Mouse (Mus musculus): ENCODE results near the gene Slc40a1. TPM values are rescaled to one million over a fixed set of nuclear protein-coding genes. Genes with fewer than 3 reads are reported as not detected.

The Slc40a1 gene
- polyA plus RNA-seq, 1 experiment from 2014 or later = 26.5 TPM

- no peaks in the 10 kb centered on the region for H3K9me3 ChIP-seq (ENCODE audit: control insufficient read depth, low read length)
- no peaks in the 10 kb centered on the region for H3K27me3 ChIP-seq (replicated peaks; ENCODE audit: control insufficient read depth, insufficient read depth, low read length)
- WGBS = 80% methylated on average over 2 of the region's 2 CpGs
- no peak overlapping the region for H3K4me3 ChIP-seq (replicated peaks; ENCODE audit: low read length)
- H3K4me2 ChIP-seq (ENCODE audit: low read length) = no peak overlapping the region
- no peak overlapping the region for H3K9ac ChIP-seq (replicated peaks; ENCODE audit: low read depth, low read length)
- H3K36me3 ChIP-seq (ENCODE audit: control insufficient read depth, insufficient read depth) = no peaks in the 10 kb centered on the region
- no peaks in the 10 kb centered on the region for H3K4me1 ChIP-seq (replicated peaks; ENCODE audit: control insufficient read depth, insufficient read depth, low read length)
- ATAC-seq = no peak
- no peak overlapping the region for H3K27ac ChIP-seq (ENCODE audit: low read length)
These were observed 50.7 kb downstream of the Slc40a1 start for GRCm38 (mm10) chr1:45875640-45876039.

DNA sequence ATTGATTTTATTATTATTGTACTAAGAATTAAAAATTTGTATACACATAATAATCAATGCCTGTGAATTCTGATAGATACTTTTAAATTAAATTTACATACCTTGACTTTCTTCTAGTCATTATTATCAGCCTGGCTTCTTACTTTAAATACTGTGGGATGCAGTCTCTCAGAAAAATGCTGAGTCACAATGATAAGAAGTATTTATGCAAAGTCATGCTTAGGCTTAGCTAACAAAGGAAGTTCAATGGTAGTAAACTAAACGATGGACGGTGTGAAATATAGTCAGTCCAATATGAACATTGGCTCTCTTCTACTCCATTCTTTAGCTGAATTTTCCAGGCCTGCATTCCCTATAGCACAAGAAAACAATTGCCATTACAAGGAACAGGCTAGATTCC lies 53.1 kb downstream of the Slc40a1 start:
- H3K4me3 ChIP-seq (replicated peaks; ENCODE audit: low read length) = no peak overlapping the region
- no peaks in the 10 kb centered on the region for H3K36me3 ChIP-seq (ENCODE audit: control insufficient read depth, insufficient read depth)
- no peaks in the 10 kb centered on the region for H3K27me3 ChIP-seq (replicated peaks; ENCODE audit: control insufficient read depth, insufficient read depth, low read length)
- 89% methylated on average over 2 of the region's 2 CpGs for WGBS
- ATAC-seq = no peak
- H3K27ac ChIP-seq (ENCODE audit: low read length) = no peak overlapping the region
- no peak overlapping the region for H3K9ac ChIP-seq (replicated peaks; ENCODE audit: low read depth, low read length)
- no peaks in the 10 kb centered on the region for H3K9me3 ChIP-seq (ENCODE audit: control insufficient read depth, low read length)
- no peak overlapping the region for H3K4me2 ChIP-seq (ENCODE audit: low read length)
- no peaks in the 10 kb centered on the region for H3K4me1 ChIP-seq (replicated peaks; ENCODE audit: control insufficient read depth, insufficient read depth, low read length)

- ATAC-seq = no peak
- Histone ChIP-seq H3K4me1 (replicated peaks; ENCODE audit: control insufficient read depth, insufficient read depth, low read length) (no peaks in the 10 kb centered on the region), H3K36me3 (ENCODE audit: control insufficient read depth, insufficient read depth) (no peaks in the 10 kb centered on the region), H3K4me2 (ENCODE audit: low read length) (no peak overlapping the region), H3K9ac (replicated peaks; ENCODE audit: low read depth, low read length) (no peak overlapping the region), H3K27ac (ENCODE audit: low read length) (no peak overlapping the region), H3K27me3 (replicated peaks; ENCODE audit: control insufficient read depth, insufficient read depth, low read length) (no peaks in the 10 kb centered on the region), H3K4me3 (replicated peaks; ENCODE audit: low read length) (no peak overlapping the region), H3K9me3 (ENCODE audit: control insufficient read depth, low read length) (no peaks in the 10 kb centered on the region)
- WGBS = 84% methylated on average over 3 of the region's 3 CpGs
These were observed 57.7 kb downstream of the Slc40a1 start for GRCm38 (mm10) chr1:45868479-45869137.

- no peaks in the 10 kb centered on the region for H3K9me3 ChIP-seq (ENCODE audit: control insufficient read depth, low read length)
- no peaks in the 10 kb centered on the region for H3K27me3 ChIP-seq (replicated peaks; ENCODE audit: control insufficient read depth, insufficient read depth, low read length)
- 91% methylated on average over 1 of the region's 1 CpGs for WGBS
- H3K4me3 ChIP-seq (replicated peaks; ENCODE audit: low read length) = no peak overlapping the region
- no peak overlapping the region for H3K9ac ChIP-seq (replicated peaks; ENCODE audit: low read depth, low read length)
- no peaks in the 10 kb centered on the region for H3K36me3 ChIP-seq (ENCODE audit: control insufficient read depth, insufficient read depth)
- ATAC-seq = no peak
- H3K4me2 ChIP-seq (ENCODE audit: low read length) = no peak overlapping the region
- no peak overlapping the region for H3K27ac ChIP-seq (ENCODE audit: low read length)
- H3K4me1 ChIP-seq (replicated peaks; ENCODE audit: control insufficient read depth, insufficient read depth, low read length) = no peaks in the 10 kb centered on the region
These were observed 58.3 kb downstream of the Slc40a1 start for GRCm38 (mm10) chr1:45868050-45868449.

GRCm38 (mm10) chr1:45866288-45867018 lies 59.9 kb downstream of the Slc40a1 start:
- Histone ChIP-seq H3K4me1 (replicated peaks; ENCODE audit: control insufficient read depth, insufficient read depth, low read length) (no peaks in the 10 kb centered on the region), H3K36me3 (ENCODE audit: control insufficient read depth, insufficient read depth) (no peaks in the 10 kb centered on the region), H3K9me3 (ENCODE audit: control insufficient read depth, low read length) (no peaks in the 10 kb centered on the region), H3K4me3 (replicated peaks; ENCODE audit: low read length) (no peak overlapping the region), H3K27ac (ENCODE audit: low read length) (no peak overlapping the region), H3K9ac (replicated peaks; ENCODE audit: low read depth, low read length) (no peak overlapping the region), H3K4me2 (ENCODE audit: low read length) (no peak overlapping the region), H3K27me3 (replicated peaks; ENCODE audit: control insufficient read depth, insufficient read depth, low read length) (no peaks in the 10 kb centered on the region)
- 71% methylated on average over 3 of the region's 3 CpGs for WGBS
- no peak for ATAC-seq

- Histone ChIP-seq H3K4me2 (ENCODE audit: low read length) (no peak overlapping the region), H3K36me3 (ENCODE audit: control insufficient read depth, insufficient read depth) (no peaks in the 10 kb centered on the region), H3K4me3 (replicated peaks; ENCODE audit: low read length) (no peak overlapping the region), H3K9me3 (ENCODE audit: control insufficient read depth, low read length) (no peaks in the 10 kb centered on the region), H3K4me1 (replicated peaks; ENCODE audit: control insufficient read depth, insufficient read depth, low read length) (no peaks in the 10 kb centered on the region), H3K9ac (replicated peaks; ENCODE audit: low read depth, low read length) (no peak overlapping the region), H3K27ac (ENCODE audit: low read length) (no peak overlapping the region), H3K27me3 (replicated peaks; ENCODE audit: control insufficient read depth, insufficient read depth, low read length) (no peaks in the 10 kb centered on the region)
- ATAC-seq = no peak
- 87% methylated on average over 5 of the region's 5 CpGs for WGBS
These were observed 60.6 kb downstream of the Slc40a1 start for GRCm38 (mm10) chr1:45865727-45866126.

- no peak overlapping the region for H3K4me2 ChIP-seq (ENCODE audit: low read length)
- H3K9ac ChIP-seq (replicated peaks; ENCODE audit: low read depth, low read length) = no peak overlapping the region
- H3K36me3 ChIP-seq (ENCODE audit: control insufficient read depth, insufficient read depth) = no peaks in the 10 kb centered on the region
- no peaks in the 10 kb centered on the region for H3K27me3 ChIP-seq (replicated peaks; ENCODE audit: control insufficient read depth, insufficient read depth, low read length)
- H3K27ac ChIP-seq (ENCODE audit: low read length) = no peak overlapping the region
- no peak for ATAC-seq
- WGBS = 79% methylated on average over 1 of the region's 1 CpGs
- H3K4me3 ChIP-seq (replicated peaks; ENCODE audit: low read length) = no peak overlapping the region
- no peaks in the 10 kb centered on the region for H3K4me1 ChIP-seq (replicated peaks; ENCODE audit: control insufficient read depth, insufficient read depth, low read length)
- no peaks in the 10 kb centered on the region for H3K9me3 ChIP-seq (ENCODE audit: control insufficient read depth, low read length)
These were observed 61.0 kb downstream of the Slc40a1 start for GRCm38 (mm10) chr1:45865316-45865715.

GRCm38 (mm10) chr1:45864564-45865014 lies 61.7 kb downstream of the Slc40a1 start:
- no peaks in the 10 kb centered on the region for H3K36me3 ChIP-seq (ENCODE audit: control insufficient read depth, insufficient read depth)
- H3K4me3 ChIP-seq (replicated peaks; ENCODE audit: low read length) = no peak overlapping the region
- H3K4me2 ChIP-seq (ENCODE audit: low read length) = no peak overlapping the region
- no peaks in the 10 kb centered on the region for H3K4me1 ChIP-seq (replicated peaks; ENCODE audit: control insufficient read depth, insufficient read depth, low read length)
- WGBS = 65% methylated on average over 4 of the region's 4 CpGs
- H3K27me3 ChIP-seq (replicated peaks; ENCODE audit: control insufficient read depth, insufficient read depth, low read length) = no peaks in the 10 kb centered on the region
- no peak overlapping the region for H3K9ac ChIP-seq (replicated peaks; ENCODE audit: low read depth, low read length)
- H3K27ac ChIP-seq (ENCODE audit: low read length) = no peak overlapping the region
- H3K9me3 ChIP-seq (ENCODE audit: control insufficient read depth, low read length) = no peaks in the 10 kb centered on the region
- ATAC-seq = no peak

- Histone ChIP-seq H3K27ac (ENCODE audit: low read length) (no peak overlapping the region), H3K4me2 (ENCODE audit: low read length) (no peak overlapping the region), H3K9me3 (ENCODE audit: control insufficient read depth, low read length) (no peaks in the 10 kb centered on the region), H3K27me3 (replicated peaks; ENCODE audit: control insufficient read depth, insufficient read depth, low read length) (no peaks in the 10 kb centered on the region), H3K4me3 (replicated peaks; ENCODE audit: low read length) (no peak overlapping the region), H3K9ac (replicated peaks; ENCODE audit: low read depth, low read length) (no peak overlapping the region), H3K36me3 (ENCODE audit: control insufficient read depth, insufficient read depth) (no peaks in the 10 kb centered on the region), H3K4me1 (replicated peaks; ENCODE audit: control insufficient read depth, insufficient read depth, low read length) (no peaks in the 10 kb centered on the region)
- WGBS = 89% methylated on average over 3 of the region's 3 CpGs
- no peak for ATAC-seq
These were observed 62.7 kb downstream of the Slc40a1 start for GRCm38 (mm10) chr1:45863641-45864040.

Data from forebrain, embryonic 16.5 days (tissue).